Mouse (Mus musculus) CH12.LX (cell line): ENCODE results near the gene Esrra. TPM values are rescaled to one million over a fixed set of nuclear protein-coding genes. Genes with fewer than 3 reads are reported as not detected.

Experiments
- DNase-seq: peaks from one replicate; pipeline ENCODE4 v3.0.0-alpha.2; 2013; ENCODE audit errors: extremely low read depth
- H3K27ac ChIP-seq: 2 replicates; pipeline ENCODE4 v1.5.1; 2012; ENCODE audit warnings: low read depth, mild to moderate bottlenecking, control low read depth, moderate library complexity; ENCODE audit not compliant: insufficient read depth
- H3K27me3 ChIP-seq: replicated peaks from 2 replicates; pipeline ENCODE3; 2012; ENCODE audit warnings: inconsistent platforms
- H3K36me3 ChIP-seq, 2 experiments: replicated peaks in 1 of 2; 2 replicates each; pipeline versions ENCODE3 to v1.6.1; 2012; ENCODE audit warnings: inconsistent platforms in 1 of 2, low read length in 1 of 2, mild to moderate bottlenecking in 1 of 2, mixed read lengths in 1 of 2, moderate library complexity in 1 of 2; ENCODE audit not compliant: control insufficient read depth in 1 of 2, insufficient read depth in 1 of 2
- H3K4me1 ChIP-seq, 2 experiments: 2 replicates each; pipeline ENCODE4 v1.6.1; 2012; ENCODE audit warnings: inconsistent platforms in 1 of 2, moderate library complexity in 1 of 2; ENCODE audit not compliant: insufficient read depth in 2 of 2, control insufficient read depth in 1 of 2
- H3K4me2 ChIP-seq: 2 replicates; pipeline ENCODE4 v1.6.1; 2012; ENCODE audit warnings: low read depth, mild to moderate bottlenecking, control low read depth; ENCODE audit not compliant: poor library complexity, insufficient read depth, severe bottlenecking
- H3K4me3 ChIP-seq, 3 experiments: fragments of 150-350 bp in 1 of 3; sonication (generic) in 1 of 3; replicated peaks in 1 of 3; 2 replicates each; pipeline versions ENCODE3 to v1.5.1; 2011 to 2012; ENCODE audit warnings: low read depth in 2 of 3, low read length in 2 of 3, mild to moderate bottlenecking in 2 of 3, moderate library complexity in 2 of 3, control low read depth in 1 of 3, improper control_type of control experiment in 1 of 3, inconsistent platforms in 1 of 3, mixed read lengths in 1 of 3; ENCODE audit not compliant: poor library complexity in 1 of 3
- H3K79me2 ChIP-seq: replicated peaks from 2 replicates; pipeline ENCODE4 v1.6.1; 2012; ENCODE audit warnings: mild to moderate bottlenecking, moderate library complexity; ENCODE audit not compliant: control insufficient read depth, poor library complexity, insufficient read depth, severe bottlenecking; ENCODE audit errors: extremely low read depth
- H3K9ac ChIP-seq: 2 replicates; pipeline ENCODE4 v1.6.1; 2012; ENCODE audit warnings: low read depth, mild to moderate bottlenecking, control low read depth, moderate library complexity; ENCODE audit not compliant: insufficient read depth
- H3K9me3 ChIP-seq: replicated peaks from 2 replicates; pipeline ENCODE3; 2012; ENCODE audit warnings: low read length, inconsistent platforms, mixed read lengths
- ELF1 ChIP-seq: IDR thresholded peaks from 2 replicates; pipeline ENCODE4 v1.6.1; 2014; ENCODE audit warnings: low read depth, mild to moderate bottlenecking, inconsistent platforms, low read length, improper control_type of control experiment
- IRF4 ChIP-seq: IDR thresholded peaks from 2 replicates; pipeline ENCODE4 v1.6.1; 2014; ENCODE audit warnings: low read depth, mild to moderate bottlenecking, inconsistent platforms, low read length, improper control_type of control experiment
- JUN ChIP-seq: IDR thresholded peaks from 2 replicates; pipeline ENCODE4 v1.6.1; 2011; ENCODE audit warnings: low read depth, mild to moderate bottlenecking, low read length, improper control_type of control experiment, moderate library complexity; ENCODE audit not compliant: insufficient read depth
- JUND ChIP-seq: conservative IDR thresholded peaks from 2 replicates; pipeline ENCODE4 v1.6.1; 2011; ENCODE audit warnings: low read depth, low read length, improper control_type of control experiment
- MAFK ChIP-seq: IDR thresholded peaks from 2 replicates; pipeline ENCODE4 v1.6.1; 2011; ENCODE audit warnings: low read length, improper control_type of control experiment; ENCODE audit not compliant: insufficient replicate concordance
- MAX ChIP-seq: IDR thresholded peaks from 2 replicates; pipeline ENCODE4 v1.6.1; 2011; ENCODE audit warnings: low read length, improper control_type of control experiment
- MEF2A ChIP-seq: IDR thresholded peaks from 2 replicates; pipeline ENCODE4 v1.6.1; 2014; ENCODE audit warnings: low read depth, mild to moderate bottlenecking, inconsistent platforms, low read length, improper control_type of control experiment, borderline replicate concordance
- MXI1 ChIP-seq: IDR thresholded peaks from 2 replicates; pipeline ENCODE4 v1.6.1; 2011; ENCODE audit warnings: mild to moderate bottlenecking, low read depth, low read length, improper control_type of control experiment
- MYC ChIP-seq: IDR thresholded peaks from 2 replicates; pipeline ENCODE4 v1.6.1; 2011; ENCODE audit warnings: low read depth, mild to moderate bottlenecking, improper control_type of control experiment, low read length
- NELFE ChIP-seq: IDR thresholded peaks from 2 replicates; pipeline ENCODE4 v1.6.1; 2011; ENCODE audit warnings: low read depth, low read length, improper control_type of control experiment
- NRF1 ChIP-seq: IDR thresholded peaks from 2 replicates; pipeline ENCODE4 v1.6.1; 2014; ENCODE audit warnings: low read depth, mild to moderate bottlenecking, inconsistent platforms, low read length, improper control_type of control experiment, moderate library complexity
- POLR2A ChIP-seq: IDR thresholded peaks from 2 replicates; pipeline ENCODE4 v1.6.1; 2011; ENCODE audit warnings: low read depth, mild to moderate bottlenecking, improper control_type of control experiment, low read length
- POLR2AphosphoS2 ChIP-seq: IDR thresholded peaks from 2 replicates; pipeline ENCODE4 v1.6.1; 2011; ENCODE audit warnings: low read depth, low read length, improper control_type of control experiment
- RAD21 ChIP-seq: IDR thresholded peaks from 2 replicates; pipeline ENCODE4 v1.6.1; 2011; ENCODE audit warnings: low read depth, mild to moderate bottlenecking, low read length, improper control_type of control experiment, moderate library complexity
- RCOR1 ChIP-seq: conservative IDR thresholded peaks from 2 replicates; pipeline ENCODE4 v1.6.1; 2012; ENCODE audit warnings: low read depth, mild to moderate bottlenecking, inconsistent platforms, low read length, improper control_type of control experiment
- SMC3 ChIP-seq: IDR thresholded peaks from 2 replicates; pipeline ENCODE4 v1.6.1; 2011; ENCODE audit warnings: low read depth, low read length, improper control_type of control experiment
- TBP ChIP-seq: conservative IDR thresholded peaks from 2 replicates; pipeline ENCODE4 v1.6.1; 2011; ENCODE audit warnings: low read depth, low read length, improper control_type of control experiment
- TCF12 ChIP-seq: IDR thresholded peaks from 2 replicates; pipeline ENCODE4 v1.6.1; 2014; ENCODE audit warnings: low read depth, mild to moderate bottlenecking, inconsistent platforms, low read length, improper control_type of control experiment
- USF2 ChIP-seq: conservative IDR thresholded peaks from 2 replicates; pipeline ENCODE4 v1.6.1; 2011; ENCODE audit warnings: low read depth, low read length, improper control_type of control experiment
- ZC3H11A ChIP-seq: IDR thresholded peaks from 2 replicates; pipeline ENCODE4 v1.6.1; 2012; ENCODE audit warnings: low read depth, mild to moderate bottlenecking, inconsistent platforms, low read length, improper control_type of control experiment
- ZKSCAN1 ChIP-seq: IDR thresholded peaks from 2 replicates; pipeline ENCODE4 v1.6.1; 2012; ENCODE audit warnings: low read depth, inconsistent platforms, low read length, improper control_type of control experiment, borderline replicate concordance
- dilution Hi-C: fragments of 300-500 bp; cut with MboI; formaldehyde crosslinking; loops from 2 replicates; pipeline ENCODE4 v1.14.3; 2020; ENCODE audit warnings: low sequenced_read_pairs; ENCODE audit not compliant: extremely low pct_unique_long_range_greater_than_20kb, extremely low pct_ligation_motif_present
- in situ Hi-C: fragments of 300-500 bp; cut with MboI; formaldehyde crosslinking; loops from 3 replicates; pipeline ENCODE4 v1.14.3; 2019; ENCODE audit warnings: low sequenced_read_pairs, low pct_ligation_motif_present, low pct_unique_long_range_greater_than_20kb, mixed read lengths
- polyA plus RNA-seq: library from polyadenylated mRNA; unstranded; fragments of >175 nt; gene quantifications from 2 replicates; pipeline ENCODE4 v1.2.1, GENCODE M21; 2012; ENCODE audit warnings: low read depth; ENCODE audit not compliant: insufficient read length
- total RNA-seq, 2 experiments: library from RNA; depleted of rRNA; stranded (reverse); fragments of 300-350 nt in 1 of 2; fragments of >200 nt in 1 of 2; gene quantifications; 2 replicates each; pipeline ENCODE4 v1.2.3; 2012 to 2014

Esrra gene
- total and polyA plus RNA-seq, 3 experiments = 13.6 to 28.7 (median 15.6) TPM

GRCm38 (mm10) chr19:6909507-6910289 is 11.9 kb downstream of the Esrra start, which contains the start of the genes Trmt112 and Prdx5 (continued):
- TF ChIP-seq MYC (peak; percentile 69), MAX (peak; percentile 85), ZC3H11A (no peak), IRF4 (no peak), TBP (0 out of 2 replicates have a peak, but pooled peaks have one; percentile 58), JUN (no peak), NELFE (peak; percentile 86), POLR2A (peak; percentile 83)

GRCm38 (mm10) chr19:6909021-6909420 is 12.6 kb downstream of the Esrra start:
- Histone ChIP-seq H3K27ac (peak overlapping the region; percentile 97), H3K27me3 (no peaks in the 10 kb centered on the region), H3K4me2 (peak overlapping the region; percentile 87), H3K79me2 (peaks cover 21% of the 10 kb centered on the region), H3K9ac (peak overlapping the region; percentile 94), H3K36me3 (peaks cover 42 to 70% of the 10 kb centered on the region in 2 experiments), H3K4me3 (peak overlapping the region; percentile 85 to 100 (median 92)), H3K4me1 (peaks cover 10 to 29% of the 10 kb centered on the region in 2 experiments; a peak in 3 of 4 replicates), H3K9me3 (no peaks in the 10 kb centered on the region)
- TF ChIP-seq NELFE (no peak), ZKSCAN1 (no peak), JUND (no peak), POLR2AphosphoS2 (no peak)
- DNase-seq = no peak
- dilution Hi-C loops = no loop called here
- in situ Hi-C loops = no loop called here

- Histone ChIP-seq H3K4me1 (peaks cover 10 to 29% of the 10 kb centered on the region in 2 experiments; a peak in 3 of 4 replicates), H3K4me3 (peak overlapping the region; percentile 9 to 92 (median 85)), H3K79me2 (peaks cover 21% of the 10 kb centered on the region), H3K4me2 (peak overlapping the region; percentile 87), H3K9me3 (no peaks in the 10 kb centered on the region), H3K9ac (peak overlapping the region; percentile 94; the same call in 1 of the 2 replicates), H3K27me3 (no peaks in the 10 kb centered on the region), H3K27ac (no peak overlapping the region), H3K36me3 (peaks cover 35 to 65% of the 10 kb centered on the region in 2 experiments)
- TF ChIP-seq MAFK (no peak), TCF12 (no peak), NRF1 (no peak), RCOR1 (no peak), SMC3 (no peak), ELF1 (no peak), IRF4 (no peak), MXI1 (no peak), RAD21 (no peak), MYC (no peak), USF2 (no peak), MEF2A (no peak)
- in situ Hi-C loops = no loop called here
- no peak for DNase-seq
- dilution Hi-C loops = no loop called here
These were observed 13.6 kb downstream of the Esrra start for GRCm38 (mm10) chr19:6907811-6908540.
